Mouse (Mus musculus): ENCODE measurements around the gene Zfp592. TPM values are rescaled to one million over a fixed set of nuclear protein-coding genes. Genes with fewer than 3 reads are reported as not detected.
A peak's percentile ranks its signal among the peaks of the same experiment; 100 is the strongest.

Zfp592 gene
- polyA plus RNA-seq, 1 experiment from 2014 or later, result 4.2 TPM

GRCm38 (mm10) chr7:81024118-81024517 is 30.6 kb downstream of the Zfp592 start:
- Histone ChIP-seq H3K27ac (ENCODE audit: low read depth, low read length) (no peak overlapping the region), H3K9ac (ENCODE audit: low read depth, low read length) (no peak overlapping the region), H3K27me3 (replicated peaks; ENCODE audit: control insufficient read depth, insufficient read depth, low read length) (no peaks in the 10 kb centered on the region), H3K9me3 (ENCODE audit: control insufficient read depth) (no peaks in the 10 kb centered on the region), H3K4me2 (replicated peaks; ENCODE audit: low read depth) (no peak overlapping the region), H3K4me3 (ENCODE audit: low read depth, low read length) (no peak overlapping the region), H3K4me1 (replicated peaks; ENCODE audit: control insufficient read depth, insufficient read depth, low read length) (no peaks in the 10 kb centered on the region), H3K36me3 (ENCODE audit: control insufficient read depth, insufficient read depth) (peaks cover 45% of the 10 kb centered on the region)
- 79% methylated on average over 5 of the region's 5 CpGs for WGBS
- ATAC-seq, result no peak
- peak; percentile 47 for TF ChIP-seq CTCF (IDR thresholded peaks at IDR 0.05; ENCODE audit: low read depth)

- TF ChIP-seq CTCF (IDR thresholded peaks at IDR 0.05; ENCODE audit: low read depth), result no peak
- H3K9ac ChIP-seq (ENCODE audit: low read depth, low read length), result no peak overlapping the region
- H3K4me3 ChIP-seq (ENCODE audit: low read depth, low read length), result no peak overlapping the region
- H3K27me3 ChIP-seq (replicated peaks; ENCODE audit: control insufficient read depth, insufficient read depth, low read length), result no peaks in the 10 kb centered on the region
- ATAC-seq, result no peak
- WGBS, result 96% methylated on average over 9 of the region's 9 CpGs
- peaks cover 50% of the 10 kb centered on the region for H3K36me3 ChIP-seq (ENCODE audit: control insufficient read depth, insufficient read depth)
- no peak overlapping the region for H3K27ac ChIP-seq (ENCODE audit: low read depth, low read length)
- H3K4me2 ChIP-seq (replicated peaks; ENCODE audit: low read depth), result no peak overlapping the region
- H3K4me1 ChIP-seq (replicated peaks; ENCODE audit: control insufficient read depth, insufficient read depth, low read length), result no peaks in the 10 kb centered on the region
- no peaks in the 10 kb centered on the region for H3K9me3 ChIP-seq (ENCODE audit: control insufficient read depth)
Measured at GRCm38 (mm10) chr7:81024651-81025050, 31.2 kb downstream of the Zfp592 start.

- Histone ChIP-seq H3K9me3 (ENCODE audit: control insufficient read depth) (no peaks in the 10 kb centered on the region), H3K4me1 (replicated peaks; ENCODE audit: control insufficient read depth, insufficient read depth, low read length) (no peaks in the 10 kb centered on the region), H3K4me3 (ENCODE audit: low read depth, low read length) (no peak overlapping the region), H3K36me3 (ENCODE audit: control insufficient read depth, insufficient read depth) (peaks cover 61% of the 10 kb centered on the region), H3K4me2 (replicated peaks; ENCODE audit: low read depth) (no peak overlapping the region), H3K9ac (ENCODE audit: low read depth, low read length) (no peak overlapping the region), H3K27ac (ENCODE audit: low read depth, low read length) (no peak overlapping the region), H3K27me3 (replicated peaks; ENCODE audit: control insufficient read depth, insufficient read depth, low read length) (no peaks in the 10 kb centered on the region)
- no peak for ATAC-seq
- TF ChIP-seq CTCF (IDR thresholded peaks at IDR 0.05; ENCODE audit: low read depth), result no peak
- 91% methylated on average over 2 of the region's 2 CpGs for WGBS
Measured at GRCm38 (mm10) chr7:81025751-81026150, 32.3 kb downstream of the Zfp592 start.

GRCm38 (mm10) chr7:81039711-81040110 is 46.2 kb downstream of the Zfp592 start:
- Histone ChIP-seq H3K9me3 (ENCODE audit: control insufficient read depth) (no peaks in the 10 kb centered on the region), H3K27me3 (replicated peaks; ENCODE audit: control insufficient read depth, insufficient read depth, low read length) (no peaks in the 10 kb centered on the region), H3K27ac (ENCODE audit: low read depth, low read length) (no peak overlapping the region), H3K9ac (ENCODE audit: low read depth, low read length) (no peak overlapping the region), H3K4me1 (replicated peaks; ENCODE audit: control insufficient read depth, insufficient read depth, low read length) (no peaks in the 10 kb centered on the region), H3K4me2 (replicated peaks; ENCODE audit: low read depth) (no peak overlapping the region), H3K4me3 (ENCODE audit: low read depth, low read length) (no peak overlapping the region), H3K36me3 (ENCODE audit: control insufficient read depth, insufficient read depth) (peaks cover 66% of the 10 kb centered on the region)
- TF ChIP-seq CTCF (IDR thresholded peaks at IDR 0.05; ENCODE audit: low read depth), result no peak
- no peak for ATAC-seq
- WGBS, result 46% methylated on average over 2 of the region's 2 CpGs

GRCm38 (mm10) chr7:81043023-81043620 is 49.6 kb downstream of the Zfp592 start:
- peaks cover 51% of the 10 kb centered on the region for H3K36me3 ChIP-seq (ENCODE audit: control insufficient read depth, insufficient read depth)
- ATAC-seq, result no peak

GRCm38 (mm10) chr7:81047847-81048246 is 54.4 kb downstream of the Zfp592 start:
- no peaks in the 10 kb centered on the region for H3K9me3 ChIP-seq (ENCODE audit: control insufficient read depth)
- no peak overlapping the region for H3K4me2 ChIP-seq (replicated peaks; ENCODE audit: low read depth)
- 82% methylated on average over 3 of the region's 3 CpGs for whole genome bisulfite sequencing
- H3K4me1 ChIP-seq (replicated peaks; ENCODE audit: control insufficient read depth, insufficient read depth, low read length), result no peaks in the 10 kb centered on the region
- no peak overlapping the region for H3K4me3 ChIP-seq (ENCODE audit: low read depth, low read length)
- H3K36me3 ChIP-seq (ENCODE audit: control insufficient read depth, insufficient read depth), result peaks cover 12% of the 10 kb centered on the region
- no peak for TF ChIP-seq CTCF (IDR thresholded peaks at IDR 0.05; ENCODE audit: low read depth)
- no peak for ATAC-seq
- H3K9ac ChIP-seq (ENCODE audit: low read depth, low read length), result no peak overlapping the region
- no peaks in the 10 kb centered on the region for H3K27me3 ChIP-seq (replicated peaks; ENCODE audit: control insufficient read depth, insufficient read depth, low read length)
- no peak overlapping the region; the same call in 1 of the 2 replicates for H3K27ac ChIP-seq (ENCODE audit: low read depth, low read length)

More at GRCm38 (mm10) chr7:81043023-81043620, 49.6 kb downstream of the Zfp592 start:
- no peak overlapping the region for H3K9ac ChIP-seq (ENCODE audit: low read depth, low read length)
- H3K9me3 ChIP-seq (ENCODE audit: control insufficient read depth), result no peaks in the 10 kb centered on the region
- no peak overlapping the region for H3K4me2 ChIP-seq (replicated peaks; ENCODE audit: low read depth)
- H3K27ac ChIP-seq (ENCODE audit: low read depth, low read length), result no peak overlapping the region
- no peak for TF ChIP-seq CTCF (IDR thresholded peaks at IDR 0.05; ENCODE audit: low read depth)
- no peaks in the 10 kb centered on the region for H3K4me1 ChIP-seq (replicated peaks; ENCODE audit: control insufficient read depth, insufficient read depth, low read length)
- 84% methylated on average over 5 of the region's 5 CpGs for WGBS
- H3K27me3 ChIP-seq (replicated peaks; ENCODE audit: control insufficient read depth, insufficient read depth, low read length), result no peaks in the 10 kb centered on the region
- H3K4me3 ChIP-seq (ENCODE audit: low read depth, low read length), result no peak overlapping the region

Measured in intestine, postnatal 0 days (tissue).